Mouse (Mus musculus) forebrain, embryonic 16.5 days (tissue): ENCODE measurements around the gene Fam83g. TPM values are rescaled to one million over a fixed set of nuclear protein-coding genes. Genes with fewer than 3 reads are reported as not detected.
"Not testable (repeated sequence)": the region's sequence is repeated elsewhere in the genome, so short reads cannot be mapped to it uniquely, and the experiment has no call there.

Experiments
- ATAC-seq: fragments of 200-750 bp; cut with Nextera tagmentation; 2 replicates; pipeline ENCODE4 v1.8.0; 2017; ENCODE audit warnings: mild to moderate bottlenecking, moderate library complexity
- H3K27ac ChIP-seq: fragments of 300-500 bp; sonication (generic); 2 replicates; pipeline ENCODE4 v1.5.1; 2014; ENCODE audit warnings: low read length, control low read depth
- H3K27me3 ChIP-seq: fragments of 300-500 bp; sonication (generic); replicated peaks from 2 replicates; pipeline ENCODE4 v1.6.1; 2014; ENCODE audit warnings: low read length; ENCODE audit not compliant: control insufficient read depth, insufficient read depth
- H3K36me3 ChIP-seq: fragments of 300-500 bp; sonication (generic); 2 replicates; pipeline ENCODE4 v1.6.1; 2014; ENCODE audit not compliant: control insufficient read depth, insufficient read depth
- H3K4me1 ChIP-seq: fragments of 300-500 bp; sonication (generic); replicated peaks from 2 replicates; pipeline ENCODE4 v1.6.1; 2014; ENCODE audit warnings: low read length; ENCODE audit not compliant: control insufficient read depth, insufficient read depth
- H3K4me2 ChIP-seq: fragments of 300-500 bp; sonication (generic); 2 replicates; pipeline ENCODE4 v1.6.1; 2014; ENCODE audit warnings: mild to moderate bottlenecking, low read length, control low read depth
- H3K4me3 ChIP-seq: fragments of 300-500 bp; sonication (generic); replicated peaks from 2 replicates; pipeline ENCODE4 v1.5.1; 2014; ENCODE audit warnings: mild to moderate bottlenecking, low read length, control low read depth
- H3K9ac ChIP-seq: fragments of 300-500 bp; sonication (generic); replicated peaks from 2 replicates; pipeline ENCODE4 v1.6.1; 2014; ENCODE audit warnings: low read depth, low read length, control low read depth
- H3K9me3 ChIP-seq: fragments of 300-500 bp; sonication (generic); 2 replicates; pipeline ENCODE4 v1.6.1; 2016; ENCODE audit warnings: low read length; ENCODE audit not compliant: control insufficient read depth
- WGBS: fragments of 180-500 bp; shearing (Covaris S2); extraction: QIAGEN DNeasy Blood & Tissue Kit; methylation state at CpG from one replicate; pipeline ENCODE4 v1.1.7; 2014; 5-methylcytosine and 5-hydroxymethylcytosine counted together
- polyA plus RNA-seq: library from polyadenylated mRNA; unstranded; fragments of >200 nt; fragmentation: Nextera tagmentation; extraction: Ambion mirVana; gene quantifications from 2 replicates; pipeline ENCODE4 v1.2.1, GENCODE M21; 2015

Gene Fam83g
- polyA plus RNA-seq, result 0.36 and 0.46 TPM in 2 replicates

DNA sequence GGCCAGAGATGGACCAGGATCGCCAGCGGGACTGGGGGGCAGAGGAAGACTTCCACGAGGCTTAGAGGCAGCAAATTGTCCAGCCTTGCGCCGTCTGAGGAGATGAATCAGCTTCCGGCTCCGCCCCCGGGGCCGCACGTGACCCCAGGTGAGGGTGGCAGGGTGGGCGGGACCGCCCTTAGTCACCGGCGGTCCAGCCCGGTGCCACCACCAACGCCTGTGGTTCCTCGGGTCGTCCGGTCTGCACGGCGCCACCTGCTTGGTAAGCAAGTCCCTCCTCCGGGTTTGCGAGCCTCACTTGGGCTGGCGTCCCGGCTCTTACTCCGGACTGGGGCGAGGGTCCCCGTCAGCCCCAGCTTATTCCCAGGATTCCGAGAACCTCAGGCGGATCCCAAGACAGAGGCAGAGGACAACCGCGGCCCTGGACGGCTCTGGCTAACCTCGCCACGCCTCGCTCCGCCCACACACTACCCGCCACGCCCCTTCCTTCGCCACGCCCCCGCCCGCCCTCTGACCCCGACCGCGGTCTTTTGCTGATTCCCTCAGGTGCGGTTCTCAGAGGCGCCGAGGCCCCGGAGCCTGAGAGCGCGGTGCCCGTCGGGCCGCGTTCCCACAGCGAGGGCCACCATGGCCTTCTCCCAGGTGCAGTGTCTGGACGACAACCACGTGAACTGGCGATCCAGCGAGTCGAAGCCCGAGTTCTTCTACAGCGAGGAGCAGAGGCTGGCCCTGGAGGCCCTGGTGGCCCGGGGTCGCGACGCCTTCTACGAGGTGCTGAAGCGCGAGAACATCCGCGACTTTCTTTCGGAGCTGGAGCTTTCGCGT lies at the start of gene Fam83g:
Gene Fam83g (plus strand): TSS at position 185 of the 825 bp plus-strand sequence.
- H3K4me3 ChIP-seq, result peak within 1 kb of the TSS; percentile 43
- H3K9me3 ChIP-seq, result no peaks in the 10 kb centered on the region
- 2% methylated on average over 76 of the region's 76 CpGs for WGBS
- H3K27me3 ChIP-seq, result peaks cover 24% of the 10 kb centered on the region
- no peaks in the 10 kb centered on the region for H3K36me3 ChIP-seq
- H3K27ac ChIP-seq, result no peak within 1 kb of the TSS
- peaks cover 10% of the 10 kb centered on the region for H3K4me1 ChIP-seq
- H3K4me2 ChIP-seq, result peak within 1 kb of the TSS; percentile 55
- ATAC-seq, result peak; percentile 33; the same call in 1 of the 2 replicates
- peak within 1 kb of the TSS; percentile 37 for H3K9ac ChIP-seq

DNA sequence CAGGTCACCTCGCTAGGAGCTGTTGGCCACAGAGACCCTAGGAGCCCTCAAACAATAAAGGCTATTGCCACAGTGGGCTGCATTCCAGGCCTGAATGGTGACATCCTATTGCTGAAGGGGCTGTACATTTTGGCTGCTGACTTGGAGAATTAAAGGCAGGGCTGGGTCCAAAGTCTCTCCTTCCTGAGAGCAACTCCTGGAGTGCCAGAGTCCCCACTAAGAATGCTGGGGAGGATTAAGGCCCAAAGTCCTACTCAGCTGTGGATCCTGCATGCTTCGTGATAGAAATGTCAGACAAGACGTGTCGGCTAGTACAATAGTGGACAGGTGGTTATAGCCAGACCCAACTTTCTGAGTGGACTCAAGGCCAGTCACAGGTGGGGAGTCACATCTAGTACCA lies 47.6 kb upstream of the Fam83g start:
- not testable (repeated sequence) for H3K36me3 ChIP-seq, H3K27ac ChIP-seq, H3K4me1 ChIP-seq, H3K4me3 ChIP-seq, H3K27me3 ChIP-seq, H3K9ac ChIP-seq, H3K9me3 ChIP-seq, H3K4me2 ChIP-seq, ATAC-seq
- 89% methylated on average over 3 of the region's 4 CpGs for WGBS

DNA sequence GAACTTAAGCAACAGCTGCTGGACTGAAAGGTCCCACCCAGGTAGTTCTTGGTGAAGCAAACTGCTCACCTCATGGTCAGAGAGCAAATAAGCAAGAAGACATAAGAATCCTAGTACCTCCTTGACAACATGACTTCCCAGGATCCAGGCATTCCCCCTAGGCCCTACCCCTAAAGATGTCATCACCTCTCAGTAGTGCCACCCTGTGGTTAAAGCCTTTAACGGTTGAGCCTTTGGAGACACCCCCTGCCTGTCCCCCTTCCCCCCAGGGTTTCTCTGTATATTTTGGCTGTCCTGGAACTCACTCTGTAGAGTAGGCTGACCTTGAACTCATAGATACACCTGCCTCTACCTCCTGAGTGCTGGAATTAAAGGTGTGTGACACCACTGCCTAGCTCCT lies 46.5 kb upstream of the Fam83g start:
- no peak for ATAC-seq
- H3K4me3 ChIP-seq, result no peak overlapping the region
- no peaks in the 10 kb centered on the region for H3K9me3 ChIP-seq
- H3K27me3 ChIP-seq, result no peaks in the 10 kb centered on the region
- no peak overlapping the region for H3K4me2 ChIP-seq
- WGBS, result 45% methylated on average over 1 of the region's 1 CpGs
- no peaks in the 10 kb centered on the region for H3K4me1 ChIP-seq
- no peak overlapping the region for H3K9ac ChIP-seq
- H3K36me3 ChIP-seq, result no peaks in the 10 kb centered on the region
- H3K27ac ChIP-seq, result no peak overlapping the region

DNA sequence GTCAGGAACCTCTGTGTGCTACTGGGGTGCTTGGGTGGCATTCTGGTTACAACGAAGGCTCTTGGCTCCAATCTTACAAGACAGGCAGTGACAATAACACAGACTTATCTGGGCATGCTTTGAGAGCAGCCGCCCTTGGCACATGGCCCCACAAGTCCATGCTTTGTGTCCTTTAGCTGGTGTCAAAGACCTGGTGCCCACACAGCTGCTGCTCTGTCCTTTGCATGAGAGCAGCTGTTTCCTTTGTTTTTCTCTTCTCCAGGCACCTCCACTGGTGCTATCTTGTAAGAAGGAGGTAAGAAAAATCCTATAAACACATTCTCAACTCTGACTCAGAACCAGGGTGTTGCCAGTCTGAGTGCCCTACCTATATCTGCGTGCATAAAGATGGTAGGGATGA lies 46.0 kb upstream of the Fam83g start:
- ATAC-seq, result no peak
- no peaks in the 10 kb centered on the region for H3K36me3 ChIP-seq
- H3K27ac ChIP-seq, result no peak overlapping the region
- H3K9ac ChIP-seq, result no peak overlapping the region
- no peaks in the 10 kb centered on the region for H3K9me3 ChIP-seq
- no peaks in the 10 kb centered on the region for H3K4me1 ChIP-seq
- H3K4me2 ChIP-seq, result no peak overlapping the region
- 95% methylated on average over 3 of the region's 3 CpGs for WGBS
- no peaks in the 10 kb centered on the region for H3K27me3 ChIP-seq
- H3K4me3 ChIP-seq, result no peak overlapping the region

DNA sequence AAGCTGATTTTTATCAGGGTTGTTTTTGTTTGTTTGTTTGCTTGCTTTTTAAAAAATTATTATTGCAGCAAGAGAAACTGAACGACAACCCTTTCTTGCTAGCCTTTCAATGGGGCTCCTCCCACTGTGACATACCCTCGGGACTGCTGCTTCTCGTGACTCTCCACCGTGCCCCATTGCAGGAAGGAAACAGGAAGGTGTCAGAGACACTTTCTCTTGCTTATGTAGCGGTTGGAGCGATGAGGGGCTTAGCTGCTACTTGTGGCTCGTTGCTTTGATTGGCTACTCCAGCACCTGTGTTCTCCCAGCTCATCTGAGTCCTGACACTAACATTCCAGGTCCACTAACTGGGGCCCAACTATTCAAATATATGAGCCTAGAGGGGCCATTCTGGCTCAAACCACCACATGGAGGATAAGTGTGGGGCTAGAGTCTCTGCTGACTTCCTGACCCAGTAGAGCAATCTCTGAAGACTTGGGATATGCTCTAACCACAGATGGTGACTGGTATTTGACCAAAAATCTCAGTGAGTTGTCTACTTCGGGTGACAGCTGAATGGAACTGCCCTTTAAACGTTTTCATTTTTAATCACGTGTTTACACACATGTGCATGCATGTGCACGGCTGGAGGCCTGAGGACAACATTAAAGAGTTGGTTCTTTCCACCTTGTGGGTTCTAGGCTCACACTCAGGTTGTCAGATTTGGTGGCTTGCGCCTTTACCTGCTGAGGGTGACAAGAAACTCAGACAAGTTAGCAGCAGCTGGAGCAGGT lies 44.9 kb upstream of the Fam83g start:
- Histone ChIP-seq H3K27ac (no peak overlapping the region), H3K9ac (no peak overlapping the region), H3K9me3 (no peaks in the 10 kb centered on the region), H3K4me3 (no peak overlapping the region), H3K4me2 (no peak overlapping the region), H3K27me3 (no peaks in the 10 kb centered on the region), H3K4me1 (no peaks in the 10 kb centered on the region), H3K36me3 (no peaks in the 10 kb centered on the region)
- no peak for ATAC-seq
- WGBS, result 87% methylated on average over 12 of the region's 12 CpGs

DNA sequence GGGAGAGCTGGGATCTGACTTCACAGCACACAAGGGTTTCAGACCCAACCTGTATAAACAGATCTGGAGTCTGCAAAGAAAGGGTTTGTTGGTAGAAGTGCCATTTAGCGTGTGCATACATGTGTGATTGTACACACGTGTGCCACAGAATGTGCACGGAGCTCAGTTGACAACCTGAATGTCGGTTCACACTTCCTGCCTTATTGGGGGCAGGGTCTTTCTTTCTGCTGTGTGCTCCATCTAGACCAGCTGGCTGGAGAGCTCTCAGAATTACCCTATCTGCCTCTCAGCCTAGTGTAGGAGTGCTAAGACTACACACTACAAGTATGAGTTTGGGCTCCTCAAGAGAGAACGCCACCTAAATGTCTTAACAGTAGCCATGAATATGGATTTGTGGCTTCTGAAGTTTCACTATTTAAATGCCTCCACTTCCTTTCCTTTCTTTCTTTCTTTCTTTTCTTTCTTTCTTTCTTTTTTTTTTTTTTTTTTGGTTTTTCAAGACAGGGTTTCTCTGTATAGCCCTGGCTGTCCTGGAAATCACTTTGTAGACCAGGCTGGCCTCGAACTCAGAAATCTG lies 44.2 kb upstream of the Fam83g start:
- no peak overlapping the region for H3K4me3 ChIP-seq
- H3K27ac ChIP-seq, result no peak overlapping the region
- no peaks in the 10 kb centered on the region for H3K36me3 ChIP-seq
- WGBS, result 91% methylated on average over 6 of the region's 6 CpGs
- no peaks in the 10 kb centered on the region for H3K4me1 ChIP-seq
- no peak for ATAC-seq
- H3K4me2 ChIP-seq, result no peak overlapping the region
- no peaks in the 10 kb centered on the region for H3K9me3 ChIP-seq
- H3K27me3 ChIP-seq, result no peaks in the 10 kb centered on the region
- no peak overlapping the region for H3K9ac ChIP-seq

DNA sequence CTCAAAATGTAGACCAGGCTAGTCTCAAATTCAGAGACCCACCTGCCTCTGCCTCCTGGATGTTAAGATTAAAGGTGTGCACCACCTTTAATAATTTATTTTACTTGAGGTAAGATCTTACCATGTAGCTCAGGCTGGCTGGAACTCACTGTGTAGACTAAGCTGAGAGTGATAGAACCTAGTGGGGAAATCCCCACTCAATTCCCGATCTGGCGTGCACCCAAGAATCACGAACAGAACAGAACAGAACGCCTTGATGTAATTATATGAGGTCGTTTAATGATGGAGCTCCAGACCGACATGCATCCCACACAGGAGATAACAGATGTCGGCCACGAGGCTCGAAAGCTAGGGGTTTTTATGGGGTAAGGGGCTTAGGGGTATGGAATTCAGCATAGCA lies 43.3 kb upstream of the Fam83g start:
- not testable (repeated sequence) for H3K27ac ChIP-seq, H3K36me3 ChIP-seq, H3K4me2 ChIP-seq, H3K4me1 ChIP-seq, H3K9me3 ChIP-seq, H3K9ac ChIP-seq, H3K4me3 ChIP-seq, ATAC-seq, H3K27me3 ChIP-seq
- 52% methylated on average over 9 of the region's 9 CpGs for WGBS

DNA sequence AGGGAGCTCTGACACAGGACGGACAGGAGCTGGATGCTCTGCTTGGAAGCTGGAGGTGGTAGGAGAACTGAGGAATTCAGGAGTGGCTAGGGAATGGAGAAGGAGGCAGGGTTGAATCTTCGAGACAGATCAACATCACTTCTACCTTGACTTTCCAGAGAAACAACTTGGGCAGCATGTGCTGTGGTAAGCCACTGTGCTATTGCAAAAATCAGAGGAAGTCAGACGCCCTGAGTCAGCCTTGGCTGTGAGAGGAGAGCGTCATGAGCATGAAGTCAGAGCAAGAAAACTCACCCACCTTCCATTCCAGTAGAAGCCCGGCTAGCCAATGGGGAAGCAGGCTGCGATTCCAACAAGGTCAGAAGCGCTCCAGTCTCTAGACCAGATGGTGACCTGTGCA lies 41.8 kb upstream of the Fam83g start:
- no peaks in the 10 kb centered on the region for H3K9me3 ChIP-seq
- ATAC-seq, result no peak
- H3K9ac ChIP-seq, result no peak overlapping the region
- no peaks in the 10 kb centered on the region for H3K27me3 ChIP-seq
- no peak overlapping the region for H3K4me3 ChIP-seq
- H3K4me2 ChIP-seq, result no peak overlapping the region
- no peaks in the 10 kb centered on the region for H3K4me1 ChIP-seq
- 86% methylated on average over 7 of the region's 7 CpGs for WGBS
- H3K27ac ChIP-seq, result no peak overlapping the region
- no peaks in the 10 kb centered on the region for H3K36me3 ChIP-seq

DNA sequence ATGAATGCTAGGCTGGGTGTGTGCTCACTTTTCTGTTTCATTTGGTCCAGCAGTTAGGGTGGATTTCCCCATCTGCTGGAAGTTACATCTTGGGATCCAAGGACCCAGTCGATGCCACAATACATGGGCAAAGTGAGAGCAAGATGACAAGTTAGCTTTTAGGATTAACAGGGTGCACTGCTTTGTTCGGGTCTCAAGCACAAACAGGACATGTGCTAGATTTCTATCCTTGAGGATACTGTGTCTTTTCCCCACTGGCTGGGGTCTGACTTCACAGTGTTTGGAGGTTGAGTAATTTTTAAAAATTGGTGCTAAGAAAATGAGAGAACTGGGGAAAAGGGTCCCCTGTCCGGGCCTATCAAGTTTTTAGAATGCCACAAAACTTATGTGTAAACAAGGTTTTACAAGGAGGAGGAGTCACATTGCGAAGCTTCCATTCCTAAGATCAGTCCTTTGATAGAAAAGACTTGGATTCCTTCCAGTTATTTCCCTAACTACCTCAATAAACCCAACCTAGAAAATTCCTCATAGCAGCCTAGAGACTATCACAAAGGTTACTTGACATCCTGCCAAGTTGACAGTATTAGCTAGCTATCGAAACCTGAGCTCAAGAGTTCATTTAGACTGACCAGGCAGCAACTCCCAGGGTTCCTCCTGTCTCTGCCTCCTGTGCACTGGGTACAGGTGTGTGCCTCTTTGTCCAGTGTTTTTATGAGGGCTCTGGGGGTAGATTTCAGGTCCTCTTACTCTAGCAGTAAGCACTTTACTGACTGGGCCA lies 40.5 kb upstream of the Fam83g start:
- H3K4me2 ChIP-seq, result no peak overlapping the region
- 78% methylated on average over 5 of the region's 5 CpGs for WGBS
- no peaks in the 10 kb centered on the region for H3K4me1 ChIP-seq
- no peak overlapping the region for H3K27ac ChIP-seq
- ATAC-seq, result no peak
- no peaks in the 10 kb centered on the region for H3K27me3 ChIP-seq
- no peaks in the 10 kb centered on the region for H3K36me3 ChIP-seq
- no peak overlapping the region for H3K9ac ChIP-seq
- no peaks in the 10 kb centered on the region for H3K9me3 ChIP-seq
- no peak overlapping the region for H3K4me3 ChIP-seq
